Mouse (Mus musculus) heart, postnatal 0 days (tissue): ENCODE measurements at regions not wholly inside any gene's neighbourhood (a gene's known extent, or its start where the extent isn't known, plus 50 kb on each side); places are given as distances from the start of the nearest gene placed in this dataset.

Experiments
- ATAC-seq: fragments of 200-750 bp; cut with Nextera tagmentation; 2 replicates; pipeline ENCODE4 v1.8.0; 2017; ENCODE audit warnings: low read depth, moderate number of reproducible peaks, moderate library complexity; ENCODE audit not compliant: insufficient read depth
- DNase-seq: peaks from one replicate; pipeline ENCODE4 v3.0.0-alpha.2; 2016; ENCODE audit warnings: low spot score
- H3K27ac ChIP-seq: fragments of 300-500 bp; sonication (generic); 2 replicates; pipeline ENCODE4 v1.5.1; 2014; ENCODE audit warnings: low read depth, mild to moderate bottlenecking
- H3K27me3 ChIP-seq: fragments of 300-500 bp; sonication (generic); 2 replicates; pipeline ENCODE4 v1.6.1; 2014; ENCODE audit warnings: low read length, mixed read lengths; ENCODE audit not compliant: control insufficient read depth, insufficient read depth
- H3K36me3 ChIP-seq: fragments of 300-500 bp; sonication (generic); replicated peaks from 2 replicates; pipeline ENCODE4 v1.6.1; 2014; ENCODE audit warnings: low read length, mixed read lengths; ENCODE audit not compliant: control insufficient read depth, insufficient read depth
- H3K4me1 ChIP-seq: fragments of 300-500 bp; sonication (generic); 2 replicates; pipeline ENCODE4 v1.6.1; 2014; ENCODE audit warnings: antibody characterized with exemption; ENCODE audit not compliant: control insufficient read depth, insufficient read depth
- H3K4me2 ChIP-seq: fragments of 300-500 bp; sonication (generic); 2 replicates; pipeline ENCODE4 v1.6.1; 2014; ENCODE audit warnings: low read depth, mild to moderate bottlenecking, low read length, moderate library complexity
- H3K4me3 ChIP-seq: fragments of 300-500 bp; sonication (generic); 2 replicates; pipeline ENCODE4 v1.5.1; 2014; ENCODE audit warnings: low read depth, low read length
- H3K9ac ChIP-seq: fragments of 300-500 bp; sonication (generic); replicated peaks from 2 replicates; pipeline ENCODE4 v1.6.1; 2014; ENCODE audit warnings: low read depth, low read length, mixed read lengths
- H3K9me3 ChIP-seq: fragments of 300-500 bp; sonication (generic); replicated peaks from 2 replicates; pipeline ENCODE4 v1.6.1; 2016; ENCODE audit warnings: low read length; ENCODE audit not compliant: control insufficient read depth
- CTCF ChIP-seq: IDR thresholded peaks from 2 replicates; pipeline ENCODE4 v1.5.1; 2016; ENCODE audit warnings: antibody characterized with exemption, control low read depth, low read depth
- EP300 ChIP-seq: IDR thresholded peaks from 2 replicates; pipeline ENCODE4 v1.6.1; 2016; ENCODE audit warnings: antibody characterized with exemption, low read depth
- WGBS: fragments of 180-500 bp; shearing (Covaris S2); extraction: QIAGEN DNeasy Blood & Tissue Kit; methylation state at CpG from one replicate; pipeline ENCODE4 v1.1.7; 2014; 5-methylcytosine and 5-hydroxymethylcytosine counted together

DNA sequence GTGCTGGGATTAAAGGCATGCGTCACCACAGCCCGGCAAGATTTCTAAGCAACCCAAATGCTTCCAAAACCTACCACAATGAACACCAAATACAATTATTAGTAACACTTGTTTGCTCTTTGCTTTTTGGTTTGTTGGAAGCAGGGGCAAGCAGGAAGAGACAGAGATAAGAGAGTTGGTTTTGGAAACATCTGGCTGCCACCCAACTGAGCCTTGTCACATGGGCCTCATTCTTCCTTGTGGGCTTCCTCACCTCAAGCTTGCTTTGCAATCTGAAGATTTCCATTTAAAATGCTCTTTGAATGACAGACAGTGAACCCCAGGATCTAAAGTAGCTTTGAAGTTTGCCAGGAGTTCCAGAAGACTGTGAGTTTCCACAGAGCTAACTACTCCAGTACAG is 60.6 kb upstream of the Tle4 start:
- TF ChIP-seq EP300 (no peak), CTCF (no peak)
- H3K4me1 ChIP-seq, result no peaks in the 10 kb centered on the region
- WGBS, result 81% methylated on average over 2 of the region's 2 CpGs
- H3K27me3 ChIP-seq, result no peaks in the 10 kb centered on the region
- no peak overlapping the region for H3K27ac ChIP-seq
- no peak for ATAC-seq
- no peak for DNase-seq
- no peaks in the 10 kb centered on the region for H3K36me3 ChIP-seq
- no peaks in the 10 kb centered on the region for H3K9me3 ChIP-seq
- H3K4me2 ChIP-seq, result no peak overlapping the region
- no peak overlapping the region for H3K4me3 ChIP-seq
- H3K9ac ChIP-seq, result no peak overlapping the region

DNA sequence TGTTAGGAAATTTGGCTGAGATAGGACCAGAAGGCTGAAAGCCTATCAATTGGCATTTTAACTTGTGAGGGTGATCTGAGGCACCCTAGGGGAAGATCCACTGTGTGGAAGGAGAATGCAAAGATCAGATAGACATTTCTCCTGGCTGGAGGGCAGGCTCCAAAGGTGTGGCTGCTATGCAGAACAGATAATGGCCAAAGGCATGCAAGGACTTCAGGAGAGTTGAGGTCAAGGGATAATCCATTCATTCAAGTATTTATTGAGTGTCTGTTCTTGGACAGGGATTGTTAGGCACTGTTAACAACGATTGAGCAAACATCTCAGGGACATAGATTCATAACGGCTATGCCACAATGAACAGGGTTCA is 58.2 kb upstream of the Tle4 start:
- ATAC-seq (no peak), DNase-seq (no peak)
- Histone ChIP-seq H3K9me3 (no peaks in the 10 kb centered on the region), H3K4me3 (no peak overlapping the region), H3K27ac (no peak overlapping the region), H3K9ac (no peak overlapping the region), H3K4me2 (no peak overlapping the region), H3K36me3 (no peaks in the 10 kb centered on the region), H3K4me1 (no peaks in the 10 kb centered on the region), H3K27me3 (no peaks in the 10 kb centered on the region)
- TF ChIP-seq CTCF (no peak), EP300 (no peak)
- WGBS, result 59% methylated on average over 2 of the region's 2 CpGs

- Histone ChIP-seq H3K36me3 (no peaks in the 10 kb centered on the region), H3K9me3 (no peaks in the 10 kb centered on the region), H3K27me3 (no peaks in the 10 kb centered on the region), H3K9ac (no peak overlapping the region), H3K27ac (no peak overlapping the region), H3K4me2 (no peak overlapping the region), H3K4me3 (no peak overlapping the region), H3K4me1 (no peaks in the 10 kb centered on the region)
- ATAC-seq (no peak), DNase-seq (no peak)
- 71% methylated on average over 5 of the region's 5 CpGs for WGBS
- TF ChIP-seq EP300 (no peak), CTCF (no peak)
Measured at GRCm38 (mm10) chr19:14655302-14656021, 57.6 kb upstream of the Tle4 start.
